Mouse (Mus musculus) lung, adult 2 months (tissue): ENCODE results near the gene Gprc6a.

Source experiments
- CTCF ChIP-seq: fragments of 200-500 bp; IDR thresholded peaks from 2 replicates; pipeline ENCODE4 v1.5.1; 2011; ENCODE audit warnings: mild to moderate bottlenecking, low read length, control low read depth; ENCODE audit not compliant: insufficient read depth
- POLR2A ChIP-seq: fragments of 200-500 bp; IDR thresholded peaks from 2 replicates; pipeline ENCODE4 v1.6.1; 2011; ENCODE audit warnings: low read depth, mild to moderate bottlenecking, control low read depth, low read length, borderline replicate concordance; ENCODE audit errors: extremely low read depth

GRCm38 (mm10) chr10:51584919-51585318, 46.3 kb downstream of the Gprc6a start:
- TF ChIP-seq POLR2A (no peak), CTCF (no peak)
